Mouse (Mus musculus): ENCODE results near the gene Zfp599. TPM values are rescaled to one million over a fixed set of nuclear protein-coding genes. Genes with fewer than 3 reads are reported as not detected.

Zfp599 gene
- polyA plus RNA-seq (2012; fragmentation: generic; extraction: Trizol): under 1 TPM; 0.06 to 0.71 TPM

DNA sequence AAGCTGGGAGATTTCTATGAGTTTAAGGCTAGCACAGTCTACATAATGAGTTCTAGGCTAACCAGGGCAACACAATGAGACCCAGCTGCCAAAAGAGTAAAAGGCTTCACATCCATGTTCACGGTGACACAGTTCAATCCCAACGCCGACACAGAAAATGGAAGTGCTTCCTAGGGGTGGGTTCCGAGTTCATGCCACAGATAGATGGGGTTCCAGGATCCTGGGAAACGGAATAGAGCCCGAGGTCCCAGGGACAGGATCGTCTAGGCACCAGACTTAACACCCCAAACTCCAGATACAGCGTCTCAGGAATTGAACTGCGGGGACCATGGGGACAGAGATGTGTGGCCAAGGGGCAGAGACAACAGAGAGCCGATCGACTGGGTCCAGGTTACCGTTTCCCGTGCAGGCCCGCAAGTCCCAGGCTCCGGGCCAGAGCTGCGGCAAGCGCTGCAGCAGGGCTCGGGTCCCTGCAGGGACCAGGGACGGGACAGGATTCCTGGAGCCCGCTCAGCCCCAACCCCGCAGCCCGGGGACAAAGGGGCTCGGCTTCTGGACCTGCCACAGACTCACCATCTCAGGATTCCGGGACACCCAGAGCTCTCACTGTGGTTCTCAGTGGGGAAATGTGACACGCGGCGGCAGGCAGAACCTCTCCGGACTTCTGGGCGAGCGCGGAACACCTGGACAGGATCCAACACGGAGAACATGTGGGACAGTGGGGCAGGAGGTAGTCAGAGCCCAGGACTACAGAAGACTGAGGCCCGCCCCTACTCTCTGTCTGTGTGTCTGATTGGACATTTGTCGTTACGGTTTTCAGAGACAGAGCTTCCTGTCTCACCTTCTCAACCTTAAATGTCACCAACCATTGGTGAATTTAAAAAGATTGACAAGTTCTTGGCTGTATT, at the start of gene Zfp599:
TSS of gene Zfp599 (minus strand) at position 712 of the 908 bp plus-strand sequence.

DNA sequence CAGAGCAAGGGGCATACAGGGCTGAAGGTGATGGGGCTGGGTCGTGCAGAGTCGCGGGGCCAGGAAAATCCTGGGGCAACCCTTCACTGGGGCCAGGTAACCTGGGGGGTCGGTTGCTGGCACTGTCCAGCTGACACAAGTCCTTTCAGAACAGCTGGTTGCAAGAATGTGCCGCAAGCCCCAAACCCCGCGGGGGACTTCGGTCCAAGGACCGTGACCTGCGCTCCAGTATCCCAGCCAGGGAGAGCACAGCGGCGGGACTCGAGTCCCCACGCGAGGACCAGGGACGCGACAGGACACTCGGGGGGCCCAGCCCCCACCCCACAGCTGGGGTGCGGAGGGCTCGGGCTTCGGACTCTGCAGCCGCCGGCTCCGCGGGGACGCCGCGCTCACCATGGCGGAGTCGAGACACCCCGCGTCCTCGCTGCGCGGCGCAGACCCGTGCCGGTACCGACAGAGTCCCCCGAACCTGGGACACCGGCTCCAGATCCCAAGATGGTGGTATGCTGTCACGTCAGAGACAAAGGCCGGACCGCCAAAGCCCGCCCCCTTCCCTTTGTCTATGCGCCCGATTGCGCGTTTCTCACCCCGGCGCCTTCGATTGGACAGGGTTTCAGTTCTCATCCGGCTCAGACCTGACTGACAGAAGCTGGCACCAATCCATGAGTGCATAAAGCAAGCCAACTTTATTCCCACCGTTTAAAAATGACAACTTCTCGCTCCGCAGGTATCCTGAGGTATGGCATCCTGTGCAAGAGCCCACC, 47.6 kb upstream of the Zfp599 start, which contains the start of gene Zfp810:
TSS of gene Zfp810 (minus strand) at position 493 of the 764 bp plus-strand sequence.

DNA sequence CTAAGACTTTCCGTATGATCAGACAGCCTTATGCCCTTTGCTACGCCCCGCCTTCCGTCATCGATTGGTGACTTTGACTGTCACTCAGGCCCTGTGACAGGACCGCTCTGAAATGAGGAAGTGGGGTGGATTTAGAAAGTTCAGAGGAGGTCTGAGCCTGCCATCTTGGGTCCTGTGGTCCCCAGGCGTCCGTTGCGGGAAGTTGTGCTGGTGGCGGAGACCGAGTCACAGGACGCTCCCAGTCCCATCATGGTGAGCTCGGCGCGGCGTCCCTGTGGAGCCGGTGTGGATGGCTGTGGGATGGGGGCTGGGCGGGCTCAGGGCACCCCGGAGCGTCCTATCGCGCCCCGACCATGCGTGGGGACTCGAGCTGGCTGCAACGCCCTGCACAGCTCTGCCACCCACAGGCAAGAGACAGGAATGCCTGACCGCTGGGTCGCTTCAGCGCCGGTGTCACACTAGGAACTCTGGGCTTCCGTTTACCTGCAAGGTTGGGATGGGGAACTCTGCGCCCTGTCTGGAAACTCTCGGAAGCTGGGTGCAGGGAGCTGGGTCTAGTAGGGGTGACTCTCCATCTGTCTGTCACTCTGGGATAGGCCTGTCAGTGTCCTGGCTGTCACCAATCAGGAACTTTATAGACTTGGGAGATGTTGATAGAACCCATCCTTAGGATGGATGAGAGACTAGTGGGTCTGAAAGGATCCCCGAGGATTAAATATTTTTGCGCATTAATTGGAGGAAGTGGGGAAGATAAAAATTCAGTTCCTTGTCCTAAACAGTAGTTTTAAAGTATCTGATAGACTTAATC, 33.9 kb downstream of the Zfp599 start, which contains the start of gene Zfp809:
TSS of gene Zfp809 (plus strand) at position 134 of the 808 bp plus-strand sequence.

Other genes starting within 250 kb of the Zfp599 start
- gene Elavl3, start 207.9 kb downstream of the Zfp599 start, polyA plus RNA-seq (2012; fragmentation: generic; extraction: Trizol): under 1 TPM in 1 of 2 experiments, not detected in 1; 0.05 TPM
- gene Gm49318, start 188.6 kb downstream of the Zfp599 start, polyA plus RNA-seq (2012; fragmentation: generic; extraction: Trizol): not detected
- 10 to 100 TPM in 1 of 2 experiments, 1 to 10 TPM in 1; 4.2 to 10.3 TPM for gene Zfp653, start 188.5 kb downstream of the Zfp599 start, polyA plus RNA-seq (2012; fragmentation: generic; extraction: Trizol)
- gene Ecsit, start 174.5 kb downstream of the Zfp599 start, polyA plus RNA-seq (2012; fragmentation: generic; extraction: Trizol): 10 to 100 TPM; 15.6 to 33.1 TPM
- gene Cnn1, start 160.7 kb downstream of the Zfp599 start, polyA plus RNA-seq (2012; fragmentation: generic; extraction: Trizol): under 1 TPM; 0.05 to 0.18 TPM
- gene Elof1, start 142.7 kb downstream of the Zfp599 start, polyA plus RNA-seq (2012; fragmentation: generic; extraction: Trizol): 100 to 1,000 TPM; 183 to 259 TPM
- gene Acp5, start 124.2 kb downstream of the Zfp599 start, polyA plus RNA-seq (2012; fragmentation: generic; extraction: Trizol): not detected
- 10 to 100 TPM; 51.2 to 91.4 TPM for gene Pigyl, start 103.0 kb downstream of the Zfp599 start, polyA plus RNA-seq (2012; fragmentation: generic; extraction: Trizol)
- gene Zfp872, start 71.8 kb downstream of the Zfp599 start, polyA plus RNA-seq (2012; fragmentation: generic; extraction: Trizol): not detected
- 1 to 10 TPM; 1.4 to 5.2 TPM for gene Zfp809, start 34.2 kb downstream of the Zfp599 start, polyA plus RNA-seq (2012; fragmentation: generic; extraction: Trizol)
- gene Zfp810, start 47.8 kb upstream of the Zfp599 start, polyA plus RNA-seq (2012; fragmentation: generic; extraction: Trizol): under 1 TPM in 1 of 2 experiments, not detected in 1; 0.04 TPM
- 10 to 100 TPM in 1 of 2 experiments, 1 to 10 TPM in 1; 3.8 to 31.3 TPM for gene Anln, start 129.3 kb upstream of the Zfp599 start, polyA plus RNA-seq (2012; fragmentation: generic; extraction: Trizol)
- gene 9530077C05Rik, start 151.6 kb upstream of the Zfp599 start, polyA plus RNA-seq (2012; fragmentation: generic; extraction: Trizol): 1 to 10 TPM; 1.4 to 3.0 TPM
- not detected for gene Gm17545, start 194.4 kb upstream of the Zfp599 start, polyA plus RNA-seq (2012; fragmentation: generic; extraction: Trizol)
- 100 to 1,000 TPM; 119 to 128 TPM for gene Rp9, start 209.8 kb upstream of the Zfp599 start, polyA plus RNA-seq (2012; fragmentation: generic; extraction: Trizol)
- 10 to 100 TPM in 1 of 2 experiments, 1 to 10 TPM in 1; 1.1 to 11.8 TPM for gene Bbs9, start 215.8 kb upstream of the Zfp599 start, polyA plus RNA-seq (2012; fragmentation: generic; extraction: Trizol)